Mouse (Mus musculus): ENCODE data around the gene Cd37. TPM values are rescaled to one million over a fixed set of nuclear protein-coding genes. Genes with fewer than 3 reads are reported as not detected.

Gene Cd37
- total RNA-seq, 2 experiments from 2014 or later = 3.8 to 5.5 TPM

Other genes starting within 250 kb of the Cd37 start
- 10 to 100 TPM; 36.5 to 40.2 TPM for gene Irf3, start 241.5 kb downstream of the Cd37 start, total RNA-seq (2021)
- gene Bcl2l12, start 240.4 kb downstream of the Cd37 start, total RNA-seq (2021) = 10 to 100 TPM; 10.4 to 12.3 TPM
- 10 to 100 TPM; 53.8 to 56.1 TPM for gene Scaf1, start 222.8 kb downstream of the Cd37 start, total RNA-seq (2021)
- 10 to 100 TPM; 60.7 to 62.8 TPM for gene Rras, start 221.2 kb downstream of the Cd37 start, total RNA-seq (2021)
- 10 to 100 TPM; 27.2 to 28.3 TPM for gene Prr12, start 186.2 kb downstream of the Cd37 start, total RNA-seq (2021)
- 10 to 100 TPM; 27.7 to 33.7 TPM for gene Nosip, start 176.7 kb downstream of the Cd37 start, total RNA-seq (2021)
- gene Prrg2, start 176.4 kb downstream of the Cd37 start, total RNA-seq (2021) = 10 to 100 TPM; 11.1 to 11.4 TPM
- gene Rcn3, start 146.9 kb downstream of the Cd37 start, total RNA-seq (2021) = 10 to 100 TPM; 46.0 to 53.7 TPM
- 10 to 100 TPM; 72.0 to 76.7 TPM for gene Fcgrt, start 135.3 kb downstream of the Cd37 start, total RNA-seq (2021)
- gene Rps11, start 114.7 kb downstream of the Cd37 start, total RNA-seq (2021) = 100 to 1,000 TPM; 582 to 636 TPM
- 100 to 1,000 TPM; 573 to 686 TPM for gene Rpl13a, start 110.4 kb downstream of the Cd37 start, total RNA-seq (2021)
- under 1 TPM in 1 of 2 experiments, not detected in 1; 0.45 TPM for gene Gm45713, start 102.9 kb downstream of the Cd37 start, total RNA-seq (2021)
- 1 to 10 TPM; 4.3 to 5.8 TPM for gene Flt3l, start 102.7 kb downstream of the Cd37 start, total RNA-seq (2021)
- gene Pih1d1, start 84.8 kb downstream of the Cd37 start, total RNA-seq (2021) = 10 to 100 TPM; 27.7 to 31.2 TPM
- 10 to 100 TPM; 20.3 to 27.3 TPM for gene Aldh16a1, start 84.5 kb downstream of the Cd37 start, total RNA-seq (2021)
- gene Slc17a7, start 75.2 kb downstream of the Cd37 start, total RNA-seq (2021) = 10 to 100 TPM in 1 of 2 experiments, 1 to 10 TPM in 1; 8.1 to 11.5 TPM
- gene Gfy, start 59.5 kb downstream of the Cd37 start, total RNA-seq (2021) = not detected
- not detected for gene Pth2, start 58.1 kb downstream of the Cd37 start, total RNA-seq (2021)
- not detected for gene Ccdc155, start 34.2 kb downstream of the Cd37 start, total RNA-seq (2021)
- gene Dkkl1, start 27.0 kb downstream of the Cd37 start, total RNA-seq (2021) = not detected
- gene Tead2, start 23.4 kb downstream of the Cd37 start, total RNA-seq (2021) = 10 to 100 TPM; 10.1 to 14.4 TPM
- gene Slc6a16, start 2.0 kb upstream of the Cd37 start, total RNA-seq (2021) = not detected
- not detected for gene Slc6a21, start 38.4 kb upstream of the Cd37 start, total RNA-seq (2021)
- 10 to 100 TPM; 20.8 to 22.3 TPM for gene Trpm4, start 94.7 kb upstream of the Cd37 start, total RNA-seq (2021)
- 100 to 1,000 TPM; 516 to 539 TPM for gene Hrc, start 96.2 kb upstream of the Cd37 start, total RNA-seq (2021)
- gene Ppfia3, start 127.9 kb upstream of the Cd37 start, total RNA-seq (2021) = under 1 TPM; 0.22 to 0.29 TPM
- under 1 TPM; 0.90 to 0.96 TPM for gene Lin7b, start 131.5 kb upstream of the Cd37 start, total RNA-seq (2021)
- 100 to 1,000 TPM; 126 to 138 TPM for gene Snrnp70, start 156.6 kb upstream of the Cd37 start, total RNA-seq (2021)
- gene Kcna7, start 166.5 kb upstream of the Cd37 start, total RNA-seq (2021) = 1 to 10 TPM; 1.5 to 1.7 TPM
- gene Ntf5, start 174.6 kb upstream of the Cd37 start, total RNA-seq (2021) = under 1 TPM in 1 of 2 experiments, not detected in 1; 0.14 TPM
- gene Lhb, start 181.7 kb upstream of the Cd37 start, total RNA-seq (2021) = not detected
- 10 to 100 TPM; 86.1 to 90.2 TPM for gene Gys1, start 195.7 kb upstream of the Cd37 start, total RNA-seq (2021)
- 10 to 100 TPM; 25.3 to 26.3 TPM for gene Ruvbl2, start 199.0 kb upstream of the Cd37 start, total RNA-seq (2021)
- gene Ftl1, start 220.8 kb upstream of the Cd37 start, total RNA-seq (2021) = 100 to 1,000 TPM; 231 to 265 TPM
- 10 to 100 TPM; 25.6 to 31.1 TPM for gene Bax, start 227.8 kb upstream of the Cd37 start, total RNA-seq (2021)
- gene Tulp2, start 242.8 kb upstream of the Cd37 start, total RNA-seq (2021) = not detected
- gene Gm45808, start 247.7 kb upstream of the Cd37 start, total RNA-seq (2021) = 1 to 10 TPM; 2.8 to 4.6 TPM
- gene Dhdh, start 249.7 kb upstream of the Cd37 start, total RNA-seq (2021) = 1 to 10 TPM; 4.5 to 6.0 TPM

All from heart, postnatal 14 days (tissue).